Mouse (Mus musculus): ENCODE measurements around the gene Prcd. TPM values are rescaled to one million over a fixed set of nuclear protein-coding genes. Genes with fewer than 3 reads are reported as not detected.

The Prcd gene
- polyA plus RNA-seq (2014; fragmentation: Illumina TruSeq; extraction: RNeasy Lipid Tissue Mini Kit (QIAGEN cat#74804); ENCODE audit: low read depth, low replicate concordance): not detected

DNA sequence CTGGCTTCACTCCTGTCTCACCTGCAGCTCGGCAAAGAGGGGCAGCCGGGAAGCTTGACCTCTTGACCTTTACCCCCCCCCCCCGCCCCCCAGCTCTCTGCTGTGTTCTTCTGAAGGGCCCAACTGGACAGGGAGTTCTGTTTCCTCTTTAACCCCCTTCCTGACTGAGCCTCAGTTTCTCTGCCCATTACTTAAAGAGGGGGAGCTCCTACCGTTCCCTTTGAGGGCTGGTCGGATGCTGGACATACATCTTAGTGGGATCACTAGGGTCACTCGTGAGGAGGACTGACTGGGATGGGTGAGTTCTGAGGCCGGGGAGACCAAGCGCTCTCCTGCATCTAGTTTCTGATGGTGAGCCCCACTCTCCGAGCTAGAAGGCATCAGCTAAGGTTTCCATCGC is at the start of gene Prcd:
TSS of gene Prcd (plus strand) at position 301 of the 400 bp plus-strand sequence.

DNA sequence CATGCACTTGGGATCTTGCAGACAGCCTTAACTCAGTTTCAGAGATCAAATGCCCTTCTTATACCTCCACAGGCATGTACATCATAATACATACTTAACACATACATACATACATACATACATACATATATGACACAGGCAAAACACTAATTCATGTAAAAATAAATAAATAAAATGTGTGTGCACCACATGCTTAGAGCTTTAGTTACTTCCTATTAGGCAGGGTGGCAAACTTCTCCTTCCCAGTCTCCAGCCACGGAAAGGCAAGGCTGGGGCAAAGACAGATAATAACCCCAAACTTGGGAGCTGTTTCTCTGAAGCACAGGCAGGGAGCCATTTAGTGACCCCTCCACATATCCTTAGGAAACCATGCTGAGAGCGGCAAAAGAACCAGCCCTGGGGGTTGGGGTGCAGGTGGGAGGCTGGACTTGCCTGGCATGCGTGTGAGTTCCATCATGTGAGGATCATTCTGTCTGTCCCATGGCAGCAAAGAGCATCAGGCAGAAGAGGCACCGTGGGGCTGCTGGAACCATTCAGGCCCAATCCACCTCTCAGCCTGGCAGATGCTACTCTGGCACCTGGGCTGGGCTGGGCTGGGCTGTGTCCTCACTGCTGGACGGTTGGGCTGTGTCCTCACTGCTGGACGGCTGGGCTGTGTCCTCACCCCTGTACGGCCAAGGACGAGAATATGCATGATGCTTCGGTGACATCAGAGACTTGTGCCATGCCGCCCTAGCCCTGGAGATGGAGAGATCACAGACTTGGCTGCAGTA is 26.8 kb upstream of the Prcd start, which contains the start of gene Rhbdf2:
TSS of gene Rhbdf2 (minus strand) at position 721 of the 773 bp plus-strand sequence.

DNA sequence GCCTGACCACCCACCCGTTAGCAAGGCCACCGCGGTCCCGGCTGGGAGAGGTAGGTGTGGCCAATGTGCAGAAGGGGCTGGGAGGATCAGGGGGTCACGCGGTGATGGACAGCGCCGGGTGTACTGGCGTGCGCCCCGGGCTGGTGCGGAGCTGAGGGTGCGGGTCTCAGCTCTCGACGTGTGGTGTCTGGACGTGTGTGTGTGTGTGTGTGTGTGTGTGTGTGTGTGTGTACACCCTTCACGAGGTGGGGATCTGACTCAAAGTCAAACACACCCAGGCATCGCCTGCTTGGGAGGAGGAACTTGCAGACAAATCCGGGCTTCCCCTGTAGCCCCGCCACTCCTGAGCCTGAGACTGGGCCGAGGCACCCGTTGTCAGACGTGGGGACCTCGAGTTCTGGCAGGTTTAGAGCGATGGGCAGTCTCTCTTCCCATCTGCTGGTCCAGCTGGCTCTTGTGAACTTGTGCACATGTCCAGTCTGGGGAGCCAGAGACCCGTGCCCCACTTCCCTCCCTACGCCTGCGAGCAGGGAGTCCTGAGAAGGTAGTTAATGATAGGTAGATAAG is 1.0 kb downstream of the Prcd start, which contains the start of gene Cygb:
TSS of gene Cygb (minus strand) at position 59 of the 567 bp plus-strand sequence.

Other genes starting within 250 kb of the Prcd start
- 0.76 TPM for gene Rnf157, start 240.5 kb upstream of the Prcd start, polyA plus RNA-seq (2014; fragmentation: Illumina TruSeq; extraction: RNeasy Lipid Tissue Mini Kit (QIAGEN cat#74804); ENCODE audit: low read depth, low replicate concordance)
- 18.4 TPM for gene Ubald2, start 219.4 kb upstream of the Prcd start, polyA plus RNA-seq (2014; fragmentation: Illumina TruSeq; extraction: RNeasy Lipid Tissue Mini Kit (QIAGEN cat#74804); ENCODE audit: low read depth, low replicate concordance)
- gene Qrich2, start 187.3 kb upstream of the Prcd start, polyA plus RNA-seq (2014; fragmentation: Illumina TruSeq; extraction: RNeasy Lipid Tissue Mini Kit (QIAGEN cat#74804); ENCODE audit: low read depth, low replicate concordance): not detected
- 45.0 TPM for gene Prpsap1, start 159.3 kb upstream of the Prcd start, polyA plus RNA-seq (2014; fragmentation: Illumina TruSeq; extraction: RNeasy Lipid Tissue Mini Kit (QIAGEN cat#74804); ENCODE audit: low read depth, low replicate concordance)
- gene Sphk1, start 122.6 kb upstream of the Prcd start, polyA plus RNA-seq (2014; fragmentation: Illumina TruSeq; extraction: RNeasy Lipid Tissue Mini Kit (QIAGEN cat#74804); ENCODE audit: low read depth, low replicate concordance): not detected
- 1.8 TPM for gene Ube2o, start 72.1 kb upstream of the Prcd start, polyA plus RNA-seq (2014; fragmentation: Illumina TruSeq; extraction: RNeasy Lipid Tissue Mini Kit (QIAGEN cat#74804); ENCODE audit: low read depth, low replicate concordance)
- gene Aanat, start 67.1 kb upstream of the Prcd start, polyA plus RNA-seq (2014; fragmentation: Illumina TruSeq; extraction: RNeasy Lipid Tissue Mini Kit (QIAGEN cat#74804); ENCODE audit: low read depth, low replicate concordance): not detected
- 0.16 TPM for gene Rhbdf2, start 26.5 kb upstream of the Prcd start, polyA plus RNA-seq (2014; fragmentation: Illumina TruSeq; extraction: RNeasy Lipid Tissue Mini Kit (QIAGEN cat#74804); ENCODE audit: low read depth, low replicate concordance)
- 1.2 TPM for gene Cygb, start 779 bp downstream of the Prcd start, polyA plus RNA-seq (2014; fragmentation: Illumina TruSeq; extraction: RNeasy Lipid Tissue Mini Kit (QIAGEN cat#74804); ENCODE audit: low read depth, low replicate concordance)
- not detected for gene St6galnac1, start 122.0 kb downstream of the Prcd start, polyA plus RNA-seq (2014; fragmentation: Illumina TruSeq; extraction: RNeasy Lipid Tissue Mini Kit (QIAGEN cat#74804); ENCODE audit: low read depth, low replicate concordance)
- gene Mxra7, start 174.5 kb downstream of the Prcd start, polyA plus RNA-seq (2014; fragmentation: Illumina TruSeq; extraction: RNeasy Lipid Tissue Mini Kit (QIAGEN cat#74804); ENCODE audit: low read depth, low replicate concordance): 8.5 TPM
- 55.8 TPM for gene Mettl23, start 189.7 kb downstream of the Prcd start, polyA plus RNA-seq (2014; fragmentation: Illumina TruSeq; extraction: RNeasy Lipid Tissue Mini Kit (QIAGEN cat#74804); ENCODE audit: low read depth, low replicate concordance)
- gene Jmjd6, start 189.9 kb downstream of the Prcd start, polyA plus RNA-seq (2014; fragmentation: Illumina TruSeq; extraction: RNeasy Lipid Tissue Mini Kit (QIAGEN cat#74804); ENCODE audit: low read depth, low replicate concordance): 7.7 TPM
- 17.7 TPM for gene Mfsd11, start 198.9 kb downstream of the Prcd start, polyA plus RNA-seq (2014; fragmentation: Illumina TruSeq; extraction: RNeasy Lipid Tissue Mini Kit (QIAGEN cat#74804); ENCODE audit: low read depth, low replicate concordance)
- gene Srsf2, start 199.6 kb downstream of the Prcd start, polyA plus RNA-seq (2014; fragmentation: Illumina TruSeq; extraction: RNeasy Lipid Tissue Mini Kit (QIAGEN cat#74804); ENCODE audit: low read depth, low replicate concordance): 782 TPM

Data from sigmoid colon, adult 10 weeks (tissue).